Mouse (Mus musculus): ENCODE results near the gene Tgfa.

- TF ChIP-seq POLR2AphosphoS2 (IDR thresholded peaks at IDR 0.05; ENCODE audit: insufficient read length, low read depth) (no peak), SRF (IDR thresholded peaks at IDR 0.05; ENCODE audit: control insufficient read depth, insufficient read length, low read depth) (no peak), POLR2A (IDR thresholded peaks at IDR 0.05; ENCODE audit: insufficient read length, low read depth) (no peak), MYOG (IDR thresholded peaks at IDR 0.05; ENCODE audit: control insufficient read depth in 1 of 3, insufficient read depth in 1 of 3, insufficient read length in 2 of 3, low read depth in 2 of 3) (no peak), MAX (IDR thresholded peaks at IDR 0.05; ENCODE audit: low read depth) (no peak), CEBPB (IDR thresholded peaks at IDR 0.05; ENCODE audit: insufficient read depth, poor library complexity, severe bottlenecking) (no peak), USF1 (IDR thresholded peaks at IDR 0.05; ENCODE audit: low read depth) (no peak), E2F4 (IDR thresholded peaks at IDR 0.05; ENCODE audit: insufficient read depth) (no peak), TCF12 (IDR thresholded peaks at IDR 0.05; ENCODE audit: insufficient read depth, poor library complexity, severe bottlenecking) (no peak), MYOD1 (IDR thresholded peaks at IDR 0.05; ENCODE audit: control insufficient read depth in 1 of 3, insufficient read length in 2 of 3, low read depth in 2 of 3) (no peak)
These were observed 110.7 kb downstream of the Tgfa start for GRCm38 (mm10) chr6:86305680-86306079.
